Mouse (Mus musculus): ENCODE measurements at regions not wholly inside any gene's neighbourhood (a gene's known extent, or its start where the extent isn't known, plus 50 kb on each side); places are given as distances from the start of the nearest gene placed in this dataset.

DNA sequence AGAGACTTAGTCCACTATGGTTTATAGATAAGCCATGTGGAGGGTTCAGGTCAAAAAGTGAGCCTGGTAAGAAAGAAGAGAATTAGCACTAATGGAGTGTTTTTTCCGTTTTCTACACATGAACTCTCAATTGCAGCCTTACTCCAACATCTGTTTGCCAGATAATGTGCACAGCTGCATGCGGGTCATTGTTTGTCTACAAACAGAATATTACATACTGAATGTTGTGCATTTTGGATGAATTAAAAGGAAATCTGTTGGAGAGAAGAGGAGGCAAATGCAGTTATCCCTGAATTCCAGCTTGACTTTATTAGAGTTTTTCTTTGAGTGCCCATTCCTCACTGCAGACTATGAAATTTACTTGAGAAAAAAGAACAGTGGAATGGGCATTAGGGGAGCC is 269.1 kb upstream of the Dph6 start:
- intact Hi-C loops (cut with DNase I): no loop called here
- DNase-seq (ENCODE audit: extremely low spot score in 1 of 2, low spot score in 2 of 2): no peak

GRCm38 (mm10) chr2:114935436-114935835 is 280.7 kb upstream of the Dph6 start:
- intact Hi-C loops (cut with DNase I): no loop called here
- no peak for DNase-seq (ENCODE audit: extremely low spot score in 1 of 2, low spot score in 2 of 2)

DNA sequence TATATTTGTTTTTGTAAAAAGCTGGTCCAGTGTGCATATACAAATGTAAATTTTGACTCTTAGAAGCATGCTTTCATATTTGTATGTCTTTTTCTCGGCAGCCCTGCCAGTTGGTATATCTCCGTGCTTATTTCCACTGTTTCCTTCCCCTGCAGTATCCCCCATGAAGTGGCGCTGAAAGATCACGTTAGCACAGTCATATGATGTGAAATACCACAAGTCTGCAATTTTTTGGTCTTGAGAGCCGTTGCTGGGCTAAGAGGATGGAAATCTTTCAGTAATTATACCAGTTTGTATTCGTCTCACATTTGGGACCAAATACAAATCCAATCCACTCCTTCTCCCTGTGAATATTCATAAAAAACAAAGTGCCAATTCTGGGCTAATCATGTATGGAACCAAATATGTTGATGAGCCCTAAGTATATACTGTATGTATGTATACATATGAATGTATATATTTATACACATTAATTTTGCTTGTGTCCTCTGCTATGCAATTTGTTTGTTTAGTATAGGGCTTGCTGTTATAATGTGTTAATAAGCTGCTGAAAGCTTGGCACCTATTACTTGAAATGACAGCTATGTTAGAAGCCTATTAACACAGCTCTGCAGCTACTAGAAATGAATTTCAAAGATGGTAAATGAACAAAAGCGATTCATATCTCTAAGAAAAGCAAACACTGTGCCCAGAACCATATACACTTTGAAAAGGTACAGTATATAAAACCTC is 283.8 kb upstream of the Dph6 start:
- peak in 1 of 2 experiments; percentile 39 for DNase-seq (ENCODE audit: extremely low spot score in 1 of 2, low spot score in 2 of 2)
- intact Hi-C loops (cut with DNase I): no loop called here

DNA sequence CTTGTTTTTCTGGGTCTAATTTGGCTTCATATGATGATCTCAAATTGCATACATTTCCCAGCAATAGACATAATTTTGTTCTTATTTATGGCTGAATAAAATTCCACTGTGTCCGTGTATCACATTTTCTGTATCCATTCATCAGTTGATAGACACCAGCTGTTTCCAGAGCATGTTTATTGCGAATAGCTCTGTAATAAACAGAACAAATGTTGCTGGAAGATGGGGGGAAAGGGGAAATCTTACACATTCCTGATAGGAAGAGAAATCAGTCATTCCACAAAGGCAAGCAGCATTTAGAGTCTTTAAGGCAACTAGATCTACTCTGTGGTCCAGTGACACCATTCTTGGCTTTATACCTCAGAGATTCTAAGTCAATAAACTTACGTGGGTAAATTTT is 311.3 kb upstream of the Dph6 start:
- intact Hi-C loops (cut with DNase I): no loop called here

DNA sequence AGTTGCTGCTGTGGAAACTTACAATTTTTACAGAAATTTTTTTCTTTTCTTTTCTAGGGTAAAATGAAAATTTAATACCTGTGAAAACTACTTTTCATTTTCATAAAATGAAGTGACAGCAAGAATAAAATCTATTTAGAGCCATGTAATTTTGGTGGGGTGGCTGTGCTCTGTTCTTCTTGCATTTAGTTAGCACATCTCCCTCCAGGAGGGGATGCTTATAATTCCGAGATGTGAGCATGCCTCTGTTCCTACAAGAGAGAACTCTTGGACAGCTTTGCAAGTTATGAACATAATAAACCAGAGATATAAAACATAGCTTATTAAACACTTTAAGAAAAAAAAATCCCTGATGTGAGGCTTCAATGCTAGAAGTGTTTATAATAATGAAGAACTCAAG is 313.9 kb upstream of the Dph6 start:
- intact Hi-C loops (cut with DNase I): no loop called here
- DNase-seq (ENCODE audit: extremely low spot score in 1 of 2, low spot score in 2 of 2): peak in 1 of 2 experiments; percentile 1

More for the DNA sequence above, 311.3 kb upstream of the Dph6 start:
- no peak for DNase-seq (ENCODE audit: extremely low spot score in 1 of 2, low spot score in 2 of 2)

DNA sequence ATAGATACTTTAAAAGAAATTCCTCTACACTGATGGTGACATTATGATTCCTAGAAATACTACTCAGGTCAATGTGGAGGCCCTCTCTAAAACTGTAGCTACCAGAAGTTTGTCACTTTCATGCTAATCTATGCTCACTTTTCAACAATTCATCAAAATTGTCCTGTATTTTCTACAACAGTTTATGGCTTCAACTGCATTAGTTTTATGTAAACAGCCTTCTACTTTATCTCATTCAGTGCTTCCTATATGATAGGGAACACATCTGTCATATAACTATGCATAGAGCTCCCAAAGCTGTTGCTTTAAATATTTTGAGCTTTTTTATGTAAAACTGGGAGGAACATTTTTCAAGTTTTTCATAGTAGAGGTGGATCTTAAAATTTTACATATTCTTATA is 338.7 kb upstream of the Dph6 start:
- intact Hi-C loops (cut with DNase I): no loop called here
- no peak for DNase-seq (ENCODE audit: extremely low spot score in 1 of 2, low spot score in 2 of 2)

DNA sequence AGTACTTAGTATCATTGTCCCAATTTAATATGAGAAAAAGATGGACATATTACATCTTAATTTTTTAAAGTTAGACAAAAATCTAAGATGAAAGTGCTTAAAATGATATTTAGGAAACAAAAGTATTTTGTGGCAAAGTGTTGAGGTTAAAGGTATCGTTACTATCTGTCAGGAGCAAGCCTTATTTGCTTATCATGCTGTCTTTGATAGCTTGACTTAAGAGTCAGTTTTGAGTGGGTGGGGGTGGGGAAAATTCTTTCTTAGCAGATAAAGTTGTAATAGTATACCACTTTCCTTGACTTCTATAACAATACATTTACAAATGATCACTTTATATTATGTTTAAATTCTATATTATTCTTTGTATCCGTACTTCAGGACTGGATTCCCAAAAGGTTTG is 339.1 kb upstream of the Dph6 start:
- intact Hi-C loops (cut with DNase I): no loop called here

GRCm38 (mm10) chr2:114994691-114995347 is 340.1 kb upstream of the Dph6 start:
- intact Hi-C loops (cut with DNase I): no loop called here

More for the DNA sequence above, 339.1 kb upstream of the Dph6 start:
- DNase-seq (ENCODE audit: extremely low spot score in 1 of 2, low spot score in 2 of 2): no peak

GRCm38 (mm10) chr2:115013916-115014315 is 359.2 kb upstream of the Dph6 start:
- intact Hi-C loops (cut with DNase I): no loop called here
- no peak for DNase-seq (ENCODE audit: extremely low spot score in 1 of 2, low spot score in 2 of 2)

More at GRCm38 (mm10) chr2:114994691-114995347, 340.1 kb upstream of the Dph6 start:
- DNase-seq (ENCODE audit: extremely low spot score in 1 of 2, low spot score in 2 of 2): no peak

DNA sequence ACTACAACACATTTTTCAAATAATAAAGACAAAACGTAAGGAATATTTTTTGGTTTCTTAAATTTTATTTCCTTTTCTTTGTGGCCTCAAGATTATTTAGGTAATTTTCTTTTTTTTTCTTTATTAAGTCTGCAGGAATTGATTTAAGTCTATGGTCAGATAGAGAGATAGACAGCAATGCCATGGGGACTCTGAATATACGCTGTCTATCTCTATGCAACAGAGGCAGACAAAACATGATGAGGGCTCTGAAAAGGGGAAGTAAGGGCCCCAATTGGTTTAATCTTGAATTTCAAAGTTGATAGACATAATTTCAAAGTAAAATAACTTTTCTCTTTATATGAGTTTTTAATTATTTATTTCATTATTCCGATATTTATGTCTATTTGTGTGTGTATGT is 372.0 kb upstream of the Dph6 start:
- no peak for DNase-seq (ENCODE audit: extremely low spot score in 1 of 2, low spot score in 2 of 2)
- intact Hi-C loops (cut with DNase I): no loop called here

DNA sequence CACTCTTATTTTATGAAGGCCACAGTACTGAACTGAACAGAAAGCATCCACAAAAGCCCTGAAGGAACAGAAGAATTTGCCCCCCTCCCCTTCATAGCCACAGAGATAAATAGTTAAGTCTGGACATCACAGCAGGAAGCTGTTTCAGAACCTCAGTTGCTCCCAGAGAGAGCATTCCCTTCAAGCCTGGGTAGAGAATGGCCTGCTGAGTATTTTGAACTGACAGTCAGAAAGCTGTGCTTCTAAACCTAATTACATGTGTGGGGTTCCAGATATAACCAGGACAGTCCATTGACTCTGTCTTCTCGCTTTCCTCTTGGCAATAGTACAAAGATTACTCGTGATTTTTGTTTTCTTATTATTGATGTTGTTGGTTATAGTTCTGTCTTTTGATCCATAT is 376.4 kb upstream of the Dph6 start:
- DNase-seq (ENCODE audit: extremely low spot score in 1 of 2, low spot score in 2 of 2): no peak
- intact Hi-C loops (cut with DNase I): no loop called here

DNA sequence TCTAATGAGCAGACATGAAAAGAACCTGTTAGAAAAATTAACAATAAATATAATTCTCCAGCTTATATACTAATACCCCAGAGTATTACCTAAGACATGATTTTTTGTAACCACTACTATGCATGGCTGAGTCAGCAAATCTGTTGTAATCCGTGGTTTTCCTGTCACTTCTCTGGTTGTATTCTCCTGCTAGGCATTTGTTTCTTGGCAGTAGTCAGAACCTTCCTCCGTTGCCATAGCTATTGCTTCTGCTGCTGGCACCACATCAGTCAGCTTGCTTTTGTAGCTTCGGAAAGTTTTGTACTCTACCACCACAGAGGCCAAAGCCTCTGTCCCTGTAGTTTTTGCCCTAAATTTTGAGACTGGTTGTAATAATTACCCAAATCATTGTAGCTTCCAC is 381.4 kb upstream of the Dph6 start:
- intact Hi-C loops (cut with DNase I): no loop called here
- peak; percentile 31 to 60 for DNase-seq (ENCODE audit: extremely low spot score in 1 of 2, low spot score in 2 of 2)

GRCm38 (mm10) chr2:115042299-115042785 is 387.6 kb upstream of the Dph6 start:
- no peak for DNase-seq (ENCODE audit: extremely low spot score in 1 of 2, low spot score in 2 of 2)
- intact Hi-C loops (cut with DNase I): no loop called here

GRCm38 (mm10) chr2:115056327-115057070 is 401.7 kb upstream of the Dph6 start:
- intact Hi-C loops (cut with DNase I): no loop called here
- DNase-seq (ENCODE audit: extremely low spot score in 1 of 2, low spot score in 2 of 2): peak in 1 of 2 experiments; percentile 27

GRCm38 (mm10) chr2:115057200-115057599 is 402.4 kb upstream of the Dph6 start:
- intact Hi-C loops (cut with DNase I): no loop called here
- DNase-seq (ENCODE audit: extremely low spot score in 1 of 2, low spot score in 2 of 2): no peak

DNA sequence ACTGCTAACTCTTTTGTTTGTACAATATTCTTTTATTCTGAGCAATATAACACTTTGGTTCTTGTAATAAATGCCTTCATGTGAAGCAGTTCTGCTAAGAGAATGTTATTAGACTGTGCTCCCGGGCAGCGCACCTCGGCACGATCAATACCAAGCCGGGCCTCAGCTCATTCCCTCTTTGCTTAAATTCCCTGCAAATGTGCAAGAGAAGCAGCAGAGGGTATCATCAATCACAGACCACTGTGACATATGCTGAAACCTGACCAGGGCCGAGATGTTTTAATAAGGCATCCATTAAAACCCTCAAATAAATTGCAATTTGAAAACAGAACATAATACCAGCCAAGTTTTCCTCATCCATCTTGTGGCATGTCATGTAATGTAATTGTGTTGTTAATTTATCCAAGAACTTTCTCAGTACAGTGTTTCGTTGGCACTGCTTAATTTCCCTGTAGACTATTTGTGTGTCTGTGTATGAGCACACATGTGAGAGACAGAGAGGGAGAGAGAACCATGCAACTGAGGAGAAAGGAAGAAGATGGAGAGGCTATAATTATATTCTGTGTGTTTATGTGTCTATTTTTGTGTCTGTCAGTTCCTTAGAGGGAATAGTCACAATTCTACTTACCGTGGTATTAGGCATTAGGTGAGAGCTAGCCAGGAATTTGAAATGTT is 412.9 kb upstream of the Dph6 start:
- no peak for DNase-seq (ENCODE audit: extremely low spot score in 1 of 2, low spot score in 2 of 2)
- intact Hi-C loops (cut with DNase I): no loop called here

GRCm38 (mm10) chr2:115069704-115070103 is 414.9 kb upstream of the Dph6 start:
- intact Hi-C loops (cut with DNase I): no loop called here
- DNase-seq (ENCODE audit: extremely low spot score in 1 of 2, low spot score in 2 of 2): no peak

- DNase-seq (ENCODE audit: extremely low spot score in 1 of 2, low spot score in 2 of 2): no peak
- intact Hi-C loops (cut with DNase I): no loop called here
Observed at GRCm38 (mm10) chr2:115070123-115070522, 415.4 kb upstream of the Dph6 start.

GRCm38 (mm10) chr2:115070666-115071065 is 415.9 kb upstream of the Dph6 start:
- intact Hi-C loops (cut with DNase I): no loop called here
- no peak for DNase-seq (ENCODE audit: extremely low spot score in 1 of 2, low spot score in 2 of 2)
